ENCODE assay signal across 8 mouse cellular contexts in the genomic region with DNA sequence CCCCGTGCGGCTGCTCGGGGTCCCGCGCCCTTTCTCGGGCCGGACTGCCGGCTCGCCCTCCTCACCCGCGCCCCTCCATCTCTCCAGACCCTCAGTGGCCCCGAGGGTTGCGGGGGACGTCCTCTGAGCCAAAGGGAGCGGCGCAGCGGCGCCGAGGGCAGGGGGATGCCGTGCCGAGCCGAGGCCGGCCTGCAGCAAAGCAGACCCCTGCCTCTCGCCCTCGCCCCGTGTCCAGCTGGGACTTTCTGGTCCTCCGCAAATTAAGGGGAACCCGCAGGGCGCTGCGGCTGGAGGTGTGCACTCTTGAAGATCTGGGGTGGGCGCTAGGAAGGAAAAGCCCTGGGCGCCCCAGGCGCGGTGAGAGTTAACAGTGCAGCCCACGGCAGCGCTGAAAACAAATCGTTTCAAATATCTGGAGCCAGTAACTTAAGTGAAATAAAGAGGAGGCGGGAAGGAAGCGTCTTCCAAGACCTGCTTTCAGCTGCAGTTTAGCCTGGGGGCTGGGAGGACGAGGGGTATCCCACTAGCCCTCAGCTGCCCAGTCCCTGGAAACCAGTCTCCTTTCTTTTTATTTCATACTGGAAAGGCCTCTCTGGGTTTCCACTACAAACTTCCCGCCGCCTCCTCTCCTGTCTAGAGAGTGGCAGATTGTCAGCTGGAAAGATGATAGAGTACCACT. TPM values are rescaled to one million over a fixed set of nuclear protein-coding genes. Genes with fewer than 3 reads are reported as not detected.
DNase-seq lines count a peak whose midpoint lies in the region; ATAC-seq and TF ChIP-seq lines count a peak whose summit lies in the region.

No protein-coding gene starts in this region.

- ATAC-seq in intestine, embryonic 14.5 days (replicated peaks; ENCODE audit: low FRiP score, low TSS enrichment, low read depth): peak; percentile 68
- ATAC-seq in liver, embryonic 13.5 days (ENCODE audit: low read depth): no peak

- peak overlapping the region; percentile 42 for H3K4me3 ChIP-seq in kidney, adult 2 months (ENCODE audit: insufficient read depth, low read depth, low read length)
- H3K4me3 ChIP-seq in intestine, embryonic 14.5 days (ENCODE audit: low read depth, low read length): peak overlapping the region; percentile 81
- H3K4me3 ChIP-seq in liver, embryonic 13.5 days (replicated peaks): peak overlapping the region; percentile 60

- no peak for TF ChIP-seq POLR2A in kidney, adult 2 months (IDR thresholded peaks at IDR 0.05; ENCODE audit: low read depth, low read length)

- H3K4me2 ChIP-seq in intestine, embryonic 14.5 days (ENCODE audit: low read length): peak overlapping the region; percentile 66
- H3K4me2 ChIP-seq in liver, embryonic 13.5 days: peak overlapping the region; percentile 75

- peaks cover 7% of the 10 kb centered on the region; the same call in 1 of the 2 replicates for H3K27me3 ChIP-seq in kidney, adult 2 months (replicated peaks; ENCODE audit: control insufficient read depth, insufficient read depth, low read length)
- peaks cover 14% of the 10 kb centered on the region; the same call in 1 of the 2 replicates for H3K27me3 ChIP-seq in intestine, embryonic 14.5 days (replicated peaks; ENCODE audit: control insufficient read depth, insufficient read depth, low read length)
- peaks cover 77% of the 10 kb centered on the region for H3K27me3 ChIP-seq in liver, embryonic 13.5 days

- TF ChIP-seq CTCF in kidney, adult 2 months (conservative IDR thresholded peaks at IDR 0.05; ENCODE audit: insufficient read depth, insufficient read length, low read depth, low read length): no peak

- no peaks in the 10 kb centered on the region for H3K36me3 ChIP-seq in kidney, adult 2 months (ENCODE audit: control insufficient read depth, insufficient read depth, low read length)
- no peaks in the 10 kb centered on the region for H3K36me3 ChIP-seq in intestine, embryonic 14.5 days (ENCODE audit: control insufficient read depth, insufficient read depth, low read length)
- no peaks in the 10 kb centered on the region for H3K36me3 ChIP-seq in liver, embryonic 13.5 days

- no peaks in the 10 kb centered on the region for H3K9me3 ChIP-seq in intestine, embryonic 14.5 days (ENCODE audit: control insufficient read depth, low read length)
- no peaks in the 10 kb centered on the region for H3K9me3 ChIP-seq in liver, embryonic 13.5 days (replicated peaks)

- H3K9ac ChIP-seq in intestine, embryonic 14.5 days (ENCODE audit: low read length): peak overlapping the region; percentile 78
- H3K9ac ChIP-seq in liver, embryonic 13.5 days: peak overlapping the region; percentile 43; the same call in 1 of the 2 replicates

- no peak for DNase-seq in kidney, adult 2 months
- DNase-seq in kidney, adult 8-10 months: no peak
- peak; percentile 35 for DNase-seq in adipocyte (ENCODE audit: low spot score)
- DNase-seq in frontal cortex, postnatal 14 days (ENCODE audit: low spot score in 2 of 2): peak; percentile 19 to 36
- DNase-seq in intestine, embryonic 14.5 days (ENCODE audit: low spot score): peak; percentile 87
- no peak for DNase-seq in liver, embryonic 13.5 days
- DNase-seq in right cerebral cortex, adult 18-20 months: peak; percentile 51
- no peak for DNase-seq in spleen, adult 12 weeks (ENCODE audit: low spot score)

- WGBS in kidney, adult 2 months: 3% methylated on average over 42 of the region's 42 CpGs
- 2% methylated on average over 42 of the region's 42 CpGs for WGBS in intestine, embryonic 14.5 days
- WGBS in liver, embryonic 13.5 days (ENCODE audit: insufficient replicate concordance): 3% methylated on average over 37 of the region's 42 CpGs

- no peaks in the 10 kb centered on the region for H3K4me1 ChIP-seq in kidney, adult 2 months (ENCODE audit: control insufficient read depth, insufficient read depth, low read length)
- H3K4me1 ChIP-seq in intestine, embryonic 14.5 days (replicated peaks; ENCODE audit: control insufficient read depth, insufficient read depth, low read length): peaks cover 20% of the 10 kb centered on the region
- H3K4me1 ChIP-seq in liver, embryonic 13.5 days (replicated peaks): 0 out of 2 replicates have a peak, but pooled peaks cover 6% of the 10 kb centered on the region

- no peak overlapping the region for H3K27ac ChIP-seq in kidney, adult 2 months (ENCODE audit: insufficient read depth, low read depth, low read length)
- H3K27ac ChIP-seq in intestine, embryonic 14.5 days (ENCODE audit: low read depth): peak overlapping the region; percentile 92
- no peak overlapping the region for H3K27ac ChIP-seq in liver, embryonic 13.5 days

RNA-seq across cellular contexts. Expression of a gene that starts 36.9 kb away (rescaled TPM):
- polyA plus RNA-seq in kidney, adult 2 months (2012; rRNA removed): 1.5 and 2.2 TPM in 2 replicates
- polyA plus RNA-seq in intestine, embryonic 14.5 days (2014; fragmentation: Nextera tagmentation; extraction: Ambion mirVana): 7.6 and 8.6 TPM in 2 replicates
- 0.44 and 0.51 TPM in 2 replicates for polyA plus RNA-seq in liver, embryonic 13.5 days (2015; fragmentation: Nextera tagmentation; extraction: Ambion mirVana)

Comparison
In these comparisons a context has a peak if more than half of its experiments do, and no peak if none do; other contexts are left out.
1. DNase-seq: peak in adipocyte (single experiment), frontal cortex, postnatal 14 days (2 of 2), intestine, embryonic 14.5 days (single experiment) and right cerebral cortex, adult 18-20 months (single experiment); none in kidney, adult 2 months (single experiment), kidney, adult 8-10 months (0 of 2), liver, embryonic 13.5 days (single experiment) and spleen, adult 12 weeks (single experiment).
2. Peak in every context shown above with its lines, with median percentiles within 50 percentile points of each other: H3K4me3 ChIP-seq.